Mouse (Mus musculus) cerebellum, adult 2 months (tissue): ENCODE results near the gene Hypk. TPM values are rescaled to one million over a fixed set of nuclear protein-coding genes. Genes with fewer than 3 reads are reported as not detected.

ENCODE experiments used
- DNase-seq, 2 experiments: peaks; one replicate each; pipeline ENCODE4 v3.0.0; 2021
- H3K27ac ChIP-seq: fragments of 200-500 bp; 2 replicates; pipeline ENCODE4 v1.5.1; 2012; ENCODE audit warnings: low read length, control low read depth, inconsistent platforms; ENCODE audit not compliant: insufficient read depth
- H3K27me3 ChIP-seq: fragments of 200-500 bp; 2 replicates; pipeline ENCODE4 v1.6.1; 2012; ENCODE audit warnings: inconsistent platforms, mild to moderate bottlenecking, low read length, moderate library complexity; ENCODE audit not compliant: control insufficient read depth, insufficient read depth
- H3K4me1 ChIP-seq: fragments of 200-500 bp; 2 replicates; pipeline ENCODE4 v1.6.1; 2011; ENCODE audit warnings: low read length; ENCODE audit not compliant: control insufficient read depth, insufficient read depth
- H3K4me3 ChIP-seq: fragments of 200-500 bp; replicated peaks from 2 replicates; pipeline ENCODE3; 2011; ENCODE audit warnings: mild to moderate bottlenecking, low read depth, low read length, control low read depth; ENCODE audit not compliant: insufficient read depth
- CTCF ChIP-seq: fragments of 200-500 bp; IDR thresholded peaks from 2 replicates; pipeline ENCODE4 v1.5.1; 2011; ENCODE audit warnings: low read depth, mild to moderate bottlenecking, control low read depth, low read length, moderate library complexity, borderline replicate concordance; ENCODE audit not compliant: insufficient read depth
- POLR2A ChIP-seq: fragments of 200-500 bp; IDR thresholded peaks from 2 replicates; pipeline ENCODE4 v1.6.1; 2011; ENCODE audit warnings: low read length, control low read depth, borderline replicate concordance; ENCODE audit not compliant: insufficient read depth
- WGBS: fragments of 180-500 bp; shearing (Covaris S2); methylation state at CpG from one replicate; pipeline ENCODE4 v1.1.7; 2018; 5-methylcytosine and 5-hydroxymethylcytosine counted together
- polyA plus RNA-seq: library from polyadenylated mRNA; depleted of rRNA; stranded (reverse); fragments of >200 nt; gene quantifications from 2 replicates; pipeline ENCODE4 v1.2.3, GENCODE M21; 2012; rRNA removed

Hypk gene
- 24.7 and 27.5 TPM in 2 replicates for polyA plus RNA-seq

DNA sequence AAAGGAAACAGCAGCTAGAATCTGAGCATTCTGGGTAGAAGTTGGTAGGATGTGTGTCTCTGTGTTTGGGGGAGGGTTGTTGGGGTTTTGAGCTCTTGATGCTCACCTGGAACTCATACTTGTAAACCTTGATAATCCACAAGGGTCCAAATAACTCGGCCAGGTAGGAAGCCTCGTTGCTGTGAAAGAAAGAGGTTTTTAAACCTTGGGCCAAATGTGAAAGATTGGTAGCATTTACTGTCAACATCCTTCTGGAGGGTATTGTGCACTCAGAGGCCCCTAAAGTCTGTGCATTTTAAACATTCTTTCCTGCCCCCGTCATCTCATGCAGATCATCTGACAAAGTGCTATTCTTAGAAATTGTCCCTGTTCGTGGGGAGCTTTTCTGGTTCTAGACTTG, at the start of gene Hypk:
Gene Hypk (plus strand): TSS at position 301 of the 400 bp plus-strand sequence.
- WGBS = 80% methylated on average over 4 of the region's 4 CpGs
- H3K27ac ChIP-seq = no peak within 1 kb of the TSS
- no peaks in the 10 kb centered on the region; the same call in 1 of the 2 replicates for H3K4me1 ChIP-seq
- no peak for DNase-seq
- no peak within 1 kb of the TSS for H3K4me3 ChIP-seq
- no peaks in the 10 kb centered on the region for H3K27me3 ChIP-seq
- TF ChIP-seq POLR2A = no peak
- TF ChIP-seq CTCF = no peak

DNA sequence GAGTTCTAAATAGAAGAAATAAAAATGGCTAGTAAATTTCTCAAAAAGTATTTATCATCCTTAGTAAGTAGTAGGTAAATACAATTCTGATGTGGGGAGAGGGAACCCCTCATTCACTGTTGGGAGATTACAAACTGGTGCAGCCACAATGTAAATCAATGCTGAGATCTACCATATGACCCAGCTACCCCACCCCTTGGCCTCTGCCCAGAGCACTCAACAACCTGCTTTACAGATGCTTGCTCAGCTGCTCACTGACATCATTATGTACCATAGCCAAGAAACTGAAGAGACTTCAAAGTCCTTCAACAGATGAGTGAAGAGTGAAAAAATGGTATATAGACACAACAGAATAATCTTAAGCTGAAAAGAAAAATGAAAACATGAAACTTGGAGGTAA, 49.8 kb upstream of the Hypk start:
- TF ChIP-seq CTCF (no peak), POLR2A (no peak)
- Histone ChIP-seq H3K4me3 (no peak overlapping the region), H3K27ac (no peak overlapping the region), H3K27me3 (no peaks in the 10 kb centered on the region), H3K4me1 (no peaks in the 10 kb centered on the region)
- no peak for DNase-seq

DNA sequence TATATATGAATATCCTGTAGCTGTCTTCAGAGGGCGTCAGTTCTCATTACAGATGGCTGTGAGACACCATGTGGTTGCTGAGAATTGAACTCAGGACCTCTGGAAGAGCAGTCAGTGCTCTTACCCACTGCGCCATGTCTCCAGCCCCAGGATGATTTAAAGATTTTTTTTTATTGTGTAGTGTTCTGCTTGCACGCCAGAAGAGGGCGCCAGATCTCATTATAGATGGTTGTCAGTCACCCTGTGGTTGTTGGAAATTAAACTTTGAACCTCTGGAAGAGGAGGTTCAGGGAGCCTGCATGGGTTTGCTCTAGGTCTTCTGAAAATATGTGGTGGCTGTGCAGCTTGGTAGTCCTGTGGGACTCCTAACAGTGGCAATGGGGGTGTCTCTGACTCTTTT, 44.9 kb upstream of the Hypk start:
- TF ChIP-seq CTCF (peak; percentile 21; the same call in 1 of the 2 replicates), POLR2A (no peak)
- no peaks in the 10 kb centered on the region for H3K27me3 ChIP-seq
- WGBS = 39% methylated on average over 4 of the region's 4 CpGs
- peaks cover 4% of the 10 kb centered on the region; the same call in 1 of the 2 replicates for H3K4me1 ChIP-seq
- H3K4me3 ChIP-seq = no peak overlapping the region
- no peak overlapping the region for H3K27ac ChIP-seq
- DNase-seq = peak; percentile 30 to 32

DNA sequence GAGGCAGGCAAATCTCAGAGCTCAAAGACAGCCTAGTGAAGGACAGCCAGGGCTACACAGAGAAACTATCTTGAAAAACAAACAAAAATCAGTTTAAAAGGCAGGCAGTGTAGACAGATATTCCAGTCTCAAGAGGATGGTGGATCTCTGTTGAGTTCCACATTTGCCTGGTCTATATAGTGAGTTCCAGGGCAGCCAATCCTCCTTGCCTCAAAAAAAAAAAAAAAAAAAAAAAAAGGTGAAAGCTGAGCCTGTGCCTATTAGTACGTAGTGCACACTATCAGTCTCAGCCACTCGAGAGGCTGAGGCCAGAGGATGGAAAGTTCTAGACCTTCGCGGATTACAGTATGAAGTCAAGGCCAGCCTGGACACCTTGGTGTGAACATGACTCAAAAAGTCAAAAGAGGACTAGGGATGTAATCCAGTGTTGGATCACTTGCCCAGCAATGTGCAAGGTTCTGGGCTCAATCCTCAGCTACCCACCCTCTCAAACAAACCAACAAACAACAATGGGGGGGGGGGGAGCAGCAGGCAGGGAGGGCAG, 40.2 kb upstream of the Hypk start:
- 1% methylated on average over 4 of the region's 4 CpGs for WGBS
- Histone ChIP-seq H3K27me3 (no peaks in the 10 kb centered on the region), H3K4me3 (peak overlapping the region; percentile 94), H3K4me1 (peaks cover 4% of the 10 kb centered on the region; the same call in 1 of the 2 replicates), H3K27ac (peak overlapping the region; percentile 97)
- TF ChIP-seq POLR2A (no peak), CTCF (no peak)
- peak in 1 of 2 experiments; percentile 18 for DNase-seq

DNA sequence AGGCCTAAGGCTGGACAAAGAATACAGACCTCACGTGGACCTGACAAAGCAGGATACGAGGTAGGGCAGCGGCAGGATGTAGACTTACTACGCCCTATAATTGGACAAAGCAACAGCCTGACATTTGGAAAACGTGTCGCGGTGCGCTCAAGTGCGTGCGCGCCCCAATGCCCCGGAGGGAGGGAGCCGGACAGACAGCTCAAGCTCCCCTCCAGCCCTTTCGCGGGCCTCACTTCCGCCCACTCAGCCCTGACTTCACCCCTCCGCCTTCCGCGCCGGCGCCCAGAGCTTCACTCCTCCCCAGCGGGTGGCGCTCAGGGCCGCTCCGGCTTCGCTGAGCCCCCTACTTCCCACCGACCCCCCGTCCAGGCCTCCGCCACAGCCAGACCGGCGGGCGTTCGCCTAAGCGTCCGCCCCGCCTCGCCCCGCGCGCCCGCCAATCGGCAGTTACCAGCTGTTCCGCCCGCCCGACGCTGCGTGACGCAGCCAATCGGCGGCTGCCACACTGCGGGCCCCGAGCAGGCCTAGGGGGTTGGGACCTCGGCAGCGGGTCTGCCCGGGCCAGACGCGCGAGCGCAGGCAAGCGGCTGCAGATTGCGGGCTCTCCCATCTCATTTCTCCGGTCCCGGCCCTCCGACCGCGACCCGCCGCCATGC, 39.6 kb upstream of the Hypk start, which contains the start of the genes Pdia3 and Catsper2:
Gene Pdia3 (plus strand): TSS at position 389 of the 656 bp plus-strand sequence.
Gene Catsper2 (minus strand): TSS at position 406 of the 656 bp plus-strand sequence.
- Histone ChIP-seq H3K27ac (peak within 1 kb of the TSS; percentile 97), H3K27me3 (no peaks in the 10 kb centered on the region), H3K4me3 (peak within 1 kb of the TSS; percentile 94), H3K4me1 (peaks cover 4% of the 10 kb centered on the region; the same call in 1 of the 2 replicates)
- TF ChIP-seq POLR2A (peak; percentile 68), CTCF (no peak)
- peak; percentile 97 to 98 for DNase-seq
- under 1% methylated on average over 67 of the region's 68 CpGs for WGBS

DNA sequence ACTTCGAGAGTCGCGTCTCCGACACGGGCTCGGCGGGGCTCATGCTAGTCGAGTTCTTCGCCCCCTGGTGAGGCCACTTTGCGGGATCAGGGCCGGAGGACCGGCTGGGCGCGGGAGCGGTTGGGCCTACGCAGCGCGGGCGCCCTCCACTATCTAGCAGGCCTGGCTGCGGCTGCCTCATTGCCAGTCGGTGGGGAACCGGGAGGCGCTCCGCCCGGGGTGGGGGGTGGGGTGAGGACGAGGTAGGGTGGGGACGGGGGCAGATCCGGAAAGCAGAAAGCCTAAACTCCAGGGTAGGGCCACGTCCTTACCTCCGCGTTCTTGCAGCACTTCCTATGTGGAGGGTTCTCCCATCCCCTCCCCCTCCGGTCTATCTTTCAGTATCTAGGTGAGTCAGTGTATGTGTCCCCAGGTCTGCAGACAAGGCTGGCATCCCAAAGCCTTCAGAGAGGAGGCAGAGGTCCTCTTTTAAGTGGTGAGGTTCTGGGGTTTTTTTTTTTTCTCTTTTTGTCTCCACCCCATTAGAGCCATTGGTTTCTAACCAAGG, 38.9 kb upstream of the Hypk start:
- Histone ChIP-seq H3K4me1 (peaks cover 4% of the 10 kb centered on the region; the same call in 1 of the 2 replicates), H3K4me3 (peak overlapping the region; percentile 94), H3K27ac (peak overlapping the region; percentile 91), H3K27me3 (no peaks in the 10 kb centered on the region)
- TF ChIP-seq POLR2A = no peak
- no peak for TF ChIP-seq CTCF
- WGBS = 2% methylated on average over 31 of the region's 32 CpGs
- DNase-seq = peak in 1 of 2 experiments; percentile 58

DNA sequence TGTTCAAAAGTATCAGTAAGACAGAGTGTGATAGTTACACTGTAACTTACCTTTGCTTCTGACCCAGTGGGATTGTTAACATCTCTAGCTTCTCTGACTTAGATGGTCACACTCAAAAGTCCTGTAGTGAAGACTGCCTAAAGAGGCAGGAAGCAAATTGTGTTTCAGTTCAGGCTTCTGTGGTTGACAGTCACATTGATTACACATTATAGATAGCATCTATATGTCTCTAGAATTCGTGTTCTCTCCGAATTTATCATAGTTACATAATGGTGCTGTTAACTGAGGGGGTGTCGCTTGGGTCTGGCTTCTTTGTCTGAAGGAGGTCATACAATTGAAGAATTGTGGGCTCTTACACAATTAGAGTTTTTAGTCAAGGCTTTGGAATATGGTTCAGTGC, 38.0 kb upstream of the Hypk start:
- no peak for DNase-seq
- WGBS = 45% methylated on average over 3 of the region's 3 CpGs
- Histone ChIP-seq H3K4me1 (peaks cover 4% of the 10 kb centered on the region; the same call in 1 of the 2 replicates), H3K27ac (no peak overlapping the region), H3K27me3 (no peaks in the 10 kb centered on the region), H3K4me3 (peak overlapping the region; percentile 10)
- TF ChIP-seq CTCF (no peak), POLR2A (no peak)

DNA sequence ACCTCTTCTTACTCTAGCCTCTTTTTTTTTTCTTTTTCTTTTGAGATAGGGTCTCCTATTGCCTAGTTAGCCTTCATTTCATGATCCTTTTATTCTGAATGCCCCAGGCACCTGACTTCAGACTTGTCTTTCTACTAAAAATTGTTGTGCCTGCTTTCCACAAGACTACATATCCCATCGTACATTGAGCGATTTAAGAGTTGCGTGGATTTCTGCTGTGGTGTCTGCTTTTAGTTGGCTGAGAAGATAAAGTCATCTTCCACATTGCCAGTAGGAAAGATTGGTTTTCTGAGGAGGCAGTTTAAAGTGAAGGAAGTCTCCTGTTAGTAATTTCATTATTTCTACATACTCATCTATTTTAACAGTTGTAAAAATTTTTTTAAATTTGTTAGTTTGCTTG, 37.5 kb upstream of the Hypk start:
- Histone ChIP-seq H3K4me3 (no peak overlapping the region), H3K27me3 (no peaks in the 10 kb centered on the region), H3K27ac (no peak overlapping the region), H3K4me1 (peaks cover 4% of the 10 kb centered on the region; the same call in 1 of the 2 replicates)
- WGBS = 49% methylated on average over 3 of the region's 3 CpGs
- DNase-seq = no peak
- TF ChIP-seq POLR2A (no peak), CTCF (no peak)

DNA sequence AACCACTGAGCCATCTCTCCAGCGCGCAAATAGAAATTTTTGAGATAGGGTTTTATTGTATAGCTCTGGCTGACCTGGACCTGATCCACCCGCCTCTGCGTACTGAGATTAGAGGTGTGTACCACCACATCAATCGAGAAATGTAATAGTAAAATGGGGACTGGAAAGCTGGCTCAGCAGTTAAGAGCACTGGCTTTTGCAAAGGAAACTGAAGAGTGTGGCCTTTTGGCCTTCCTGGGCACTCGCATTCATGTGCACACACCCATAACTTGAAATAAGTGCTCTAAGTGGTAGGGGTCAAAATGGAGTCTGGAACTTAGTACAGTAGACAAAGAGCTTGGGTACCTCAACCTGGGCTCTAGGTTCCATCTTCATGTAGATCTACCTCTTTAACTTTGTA, 36.7 kb upstream of the Hypk start:
- DNase-seq = no peak
- Histone ChIP-seq H3K27ac (no peak overlapping the region), H3K27me3 (no peaks in the 10 kb centered on the region), H3K4me1 (peaks cover 4% of the 10 kb centered on the region; the same call in 1 of the 2 replicates), H3K4me3 (no peak overlapping the region)
- WGBS = 91% methylated on average over 6 of the region's 6 CpGs
- no peak for TF ChIP-seq POLR2A
- TF ChIP-seq CTCF = no peak
